Mouse (Mus musculus): Measurements from ENCODE around the gene Scpep1. TPM values are rescaled to one million over a fixed set of nuclear protein-coding genes. Genes with fewer than 3 reads are reported as not detected.

Gene Scpep1
- polyA plus RNA-seq, 1 experiment: 384 TPM

- H3K27ac ChIP-seq (ENCODE audit: insufficient read depth, low read length): no peak overlapping the region
- TF ChIP-seq POLR2A (IDR thresholded peaks at IDR 0.05; ENCODE audit: low read depth, low read length): no peak
- TF ChIP-seq CTCF (IDR thresholded peaks at IDR 0.05; ENCODE audit: borderline replicate concordance, insufficient read depth, low read length): no peak
- H3K4me1 ChIP-seq (ENCODE audit: control insufficient read depth, insufficient read depth, low read length): no peaks in the 10 kb centered on the region
- H3K4me3 ChIP-seq (ENCODE audit: insufficient read depth, low read length): no peak overlapping the region
Observed at GRCm38 (mm10) chr11:88977188-88977587, 21.9 kb upstream of the Scpep1 start.

GRCm38 (mm10) chr11:88976320-88976719 is 21.1 kb upstream of the Scpep1 start:
- H3K4me3 ChIP-seq (ENCODE audit: insufficient read depth, low read length): no peak overlapping the region
- TF ChIP-seq CTCF (IDR thresholded peaks at IDR 0.05; ENCODE audit: borderline replicate concordance, insufficient read depth, low read length): no peak
- TF ChIP-seq POLR2A (IDR thresholded peaks at IDR 0.05; ENCODE audit: low read depth, low read length): no peak
- no peaks in the 10 kb centered on the region for H3K4me1 ChIP-seq (ENCODE audit: control insufficient read depth, insufficient read depth, low read length)
- no peak overlapping the region for H3K27ac ChIP-seq (ENCODE audit: insufficient read depth, low read length)

- Histone ChIP-seq H3K27ac (ENCODE audit: insufficient read depth, low read length) (0 out of 2 replicates have a peak overlapping the region, but pooled peaks have one; percentile 51), H3K4me1 (ENCODE audit: control insufficient read depth, insufficient read depth, low read length) (no peaks in the 10 kb centered on the region), H3K4me3 (ENCODE audit: insufficient read depth, low read length) (peak overlapping the region; percentile 67)
- peak; percentile 62 for TF ChIP-seq CTCF (IDR thresholded peaks at IDR 0.05; ENCODE audit: borderline replicate concordance, insufficient read depth, low read length)
- TF ChIP-seq POLR2A (IDR thresholded peaks at IDR 0.05; ENCODE audit: low read depth, low read length): peak; percentile 77
Observed at GRCm38 (mm10) chr11:88973776-88974701, 18.8 kb upstream of the Scpep1 start.

GRCm38 (mm10) chr11:88970202-88970732 is 15.0 kb upstream of the Scpep1 start, which contains the start of gene Coil:
Coil (plus strand) TSS chr11:88970252.
- Histone ChIP-seq H3K4me1 (ENCODE audit: control insufficient read depth, insufficient read depth, low read length) (no peaks in the 10 kb centered on the region), H3K4me3 (ENCODE audit: insufficient read depth, low read length) (no peak within 1 kb of the TSS), H3K27ac (ENCODE audit: insufficient read depth, low read length) (no peak within 1 kb of the TSS)
- TF ChIP-seq POLR2A (IDR thresholded peaks at IDR 0.05; ENCODE audit: low read depth, low read length) (no peak), CTCF (IDR thresholded peaks at IDR 0.05; ENCODE audit: borderline replicate concordance, insufficient read depth, low read length) (no peak)

GRCm38 (mm10) chr11:88966881-88967361 is 11.7 kb upstream of the Scpep1 start, which contains the start of gene Elobl:
Elobl (minus strand) TSS chr11:88966931.
- Histone ChIP-seq H3K4me3 (ENCODE audit: insufficient read depth, low read length) (no peak within 1 kb of the TSS), H3K4me1 (ENCODE audit: control insufficient read depth, insufficient read depth, low read length) (no peaks in the 10 kb centered on the region), H3K27ac (ENCODE audit: insufficient read depth, low read length) (peak within 1 kb of the TSS; percentile 37; the same call in 1 of the 2 replicates)
- TF ChIP-seq CTCF (IDR thresholded peaks at IDR 0.05; ENCODE audit: borderline replicate concordance, insufficient read depth, low read length): no peak
- no peak for TF ChIP-seq POLR2A (IDR thresholded peaks at IDR 0.05; ENCODE audit: low read depth, low read length)

- no peak for TF ChIP-seq POLR2A (IDR thresholded peaks at IDR 0.05; ENCODE audit: low read depth, low read length)
- TF ChIP-seq CTCF (IDR thresholded peaks at IDR 0.05; ENCODE audit: borderline replicate concordance, insufficient read depth, low read length): no peak
Observed at GRCm38 (mm10) chr11:88958851-88959250, 3.6 kb upstream of the Scpep1 start.

GRCm38 (mm10) chr11:88954803-88955202 is 462 bp downstream of the Scpep1 start:
- TF ChIP-seq CTCF (IDR thresholded peaks at IDR 0.05; ENCODE audit: borderline replicate concordance, insufficient read depth, low read length) (no peak), POLR2A (IDR thresholded peaks at IDR 0.05; ENCODE audit: low read depth, low read length) (no peak)
- no peaks in the 10 kb centered on the region; the same call in none of the 2 replicates for H3K4me1 ChIP-seq (ENCODE audit: control insufficient read depth, insufficient read depth, low read length)
- peak overlapping the region; percentile 82 for H3K4me3 ChIP-seq (ENCODE audit: insufficient read depth, low read length)
- H3K27ac ChIP-seq (ENCODE audit: insufficient read depth, low read length): peak overlapping the region; percentile 86

More at GRCm38 (mm10) chr11:88958851-88959250, 3.6 kb upstream of the Scpep1 start:
- Histone ChIP-seq H3K4me3 (ENCODE audit: insufficient read depth, low read length) (no peak overlapping the region), H3K27ac (ENCODE audit: insufficient read depth, low read length) (no peak overlapping the region), H3K4me1 (ENCODE audit: control insufficient read depth, insufficient read depth, low read length) (no peaks in the 10 kb centered on the region)

- TF ChIP-seq POLR2A (IDR thresholded peaks at IDR 0.05; ENCODE audit: low read depth, low read length): no peak
- TF ChIP-seq CTCF (IDR thresholded peaks at IDR 0.05; ENCODE audit: borderline replicate concordance, insufficient read depth, low read length): no peak
- Histone ChIP-seq H3K4me1 (ENCODE audit: control insufficient read depth, insufficient read depth, low read length) (no peaks in the 10 kb centered on the region; the same call in none of the 2 replicates), H3K4me3 (ENCODE audit: insufficient read depth, low read length) (peak overlapping the region; percentile 82), H3K27ac (ENCODE audit: insufficient read depth, low read length) (no peak overlapping the region)
Observed at GRCm38 (mm10) chr11:88953582-88953981, 1.7 kb downstream of the Scpep1 start.

GRCm38 (mm10) chr11:88952117-88952516 is 3.1 kb downstream of the Scpep1 start:
- no peak overlapping the region for H3K27ac ChIP-seq (ENCODE audit: insufficient read depth, low read length)
- H3K4me1 ChIP-seq (ENCODE audit: control insufficient read depth, insufficient read depth, low read length): no peaks in the 10 kb centered on the region; the same call in none of the 2 replicates
- H3K4me3 ChIP-seq (ENCODE audit: insufficient read depth, low read length): no peak overlapping the region
- TF ChIP-seq POLR2A (IDR thresholded peaks at IDR 0.05; ENCODE audit: low read depth, low read length): no peak
- no peak for TF ChIP-seq CTCF (IDR thresholded peaks at IDR 0.05; ENCODE audit: borderline replicate concordance, insufficient read depth, low read length)

Measured in embryonic fibroblast, embryonic 13.5 days (primary cell).